Mouse (Mus musculus) MN1 (cell line): ENCODE measurements around the gene Carmil3.
A peak's percentile ranks its signal among the peaks of the same experiment; 100 is the strongest.

Experiments used
- DNase-seq: peaks from one replicate; pipeline ENCODE4 v3.0.0-alpha.2; 2016; ENCODE audit warnings: low spot score

Gene Carmil3

DNA sequence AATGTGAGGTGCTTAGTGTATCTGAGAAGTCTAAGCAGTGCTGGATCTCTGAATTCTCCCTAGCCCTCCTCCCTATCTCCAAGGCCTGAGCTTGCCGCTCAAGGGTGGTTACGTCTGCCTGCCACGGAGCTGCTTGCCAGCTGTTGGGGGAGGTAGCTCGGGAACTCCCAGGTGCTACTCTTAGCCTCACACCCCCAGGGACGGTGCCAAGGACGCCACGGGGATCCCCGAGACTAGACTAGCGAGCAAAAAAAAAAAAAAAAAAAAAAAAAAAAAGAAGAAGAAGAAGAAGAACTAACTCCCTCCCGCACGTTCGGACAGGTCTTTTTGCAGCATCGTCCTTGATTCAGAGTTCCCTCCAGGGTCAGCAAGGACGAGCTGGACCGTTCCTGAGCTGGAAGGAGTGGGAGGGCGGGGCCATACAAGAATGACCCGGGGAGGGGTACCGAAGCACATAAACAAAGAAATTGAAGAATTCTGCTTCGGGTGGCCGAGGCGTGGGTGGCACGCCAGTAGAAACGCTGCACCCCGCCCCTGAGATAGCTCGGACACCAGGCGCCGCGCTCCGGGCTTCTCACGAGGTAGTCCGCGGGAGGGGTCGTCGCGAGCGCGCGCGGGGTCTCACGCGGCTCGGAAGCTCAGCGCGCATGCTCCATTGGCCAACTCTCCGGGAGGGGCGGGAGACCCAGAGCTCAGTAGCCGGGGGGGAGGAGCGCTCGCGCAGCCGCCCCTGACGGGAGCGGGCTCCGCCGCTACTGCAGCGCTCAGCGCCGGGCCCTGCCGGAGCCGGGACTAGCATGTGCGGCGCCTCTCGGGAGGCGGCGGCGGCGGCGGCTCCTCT is at the start of gene Carmil3:
TSS of gene Carmil3 (plus strand) at position 291 of the 841 bp plus-strand sequence.
- peak; percentile 88 for DNase-seq

DNA sequence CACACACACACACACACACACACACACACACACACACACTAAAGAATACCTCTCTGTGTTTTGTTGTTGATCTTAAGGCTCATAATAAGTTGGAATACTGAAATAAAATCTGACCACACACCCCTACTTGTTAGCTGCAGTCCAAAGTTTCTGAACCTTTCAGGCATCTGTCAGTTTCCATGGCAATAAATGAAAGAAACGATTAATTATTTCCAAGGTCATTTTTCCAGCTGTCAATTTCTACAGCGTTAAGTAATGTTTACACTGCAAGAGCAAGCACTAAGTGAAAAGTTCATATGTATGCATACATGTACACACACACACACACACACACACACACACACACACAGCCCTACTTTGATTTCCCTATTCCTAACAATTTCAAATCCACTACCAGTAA is 32.8 kb upstream of the Carmil3 start:
- DNase-seq: no peak

DNA sequence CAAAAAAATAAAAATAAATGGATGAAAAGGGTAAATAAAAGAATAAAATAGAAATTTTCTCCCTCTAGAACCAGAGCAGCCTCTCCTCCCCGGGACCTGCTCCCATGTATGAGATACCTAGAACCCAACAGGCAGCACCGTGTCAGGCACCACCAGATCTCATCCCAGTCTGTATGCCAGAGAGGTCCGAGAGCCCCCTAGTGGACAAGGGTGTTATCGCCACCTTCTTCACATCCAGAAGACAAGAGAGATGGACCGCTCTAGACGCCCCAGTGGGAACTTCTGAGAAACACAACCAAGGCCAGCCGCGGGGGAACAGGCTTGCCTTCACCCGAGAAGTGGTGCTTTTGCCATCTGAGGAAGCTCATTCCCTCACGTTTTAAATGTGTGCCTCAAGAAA is 32.2 kb upstream of the Carmil3 start:
- peak; percentile 59 for DNase-seq

DNA sequence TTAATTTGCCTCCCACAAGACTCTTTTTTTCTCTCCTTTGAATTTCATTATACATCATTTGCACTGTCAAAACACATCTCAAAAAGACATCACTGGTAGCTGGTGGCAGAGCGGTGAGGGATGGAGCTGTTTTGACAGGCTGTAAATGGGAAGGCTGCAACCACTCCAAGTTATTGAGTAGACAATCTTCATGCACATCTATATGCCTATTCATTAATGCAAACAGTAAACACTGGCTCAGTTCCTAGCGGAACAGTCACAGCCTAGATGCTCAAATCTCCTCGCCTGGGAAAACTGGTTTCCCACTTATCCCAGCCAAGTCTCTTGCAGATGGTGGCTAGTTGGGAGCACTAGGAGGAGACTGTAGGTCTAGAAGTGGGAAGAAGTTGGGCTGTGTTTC is 31.7 kb upstream of the Carmil3 start:
- no peak for DNase-seq

DNA sequence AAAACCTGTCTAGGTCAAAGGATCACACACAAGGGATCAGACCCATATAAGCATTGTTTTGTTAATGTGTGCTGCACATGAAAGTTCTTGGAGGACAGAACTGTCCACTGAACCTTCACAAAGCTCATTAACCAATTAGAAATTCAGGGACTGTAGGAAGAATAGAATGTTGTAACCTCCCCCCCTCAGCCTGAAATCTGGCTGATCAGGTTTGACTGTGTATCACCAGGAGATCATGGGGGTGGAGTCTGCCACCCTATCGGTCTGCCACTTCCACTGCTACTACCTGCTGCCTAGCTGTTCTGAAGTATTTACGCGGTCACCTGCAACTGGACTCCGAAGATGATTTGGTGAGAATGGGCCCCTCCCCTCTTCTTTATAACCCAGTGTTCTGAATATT is 30.7 kb upstream of the Carmil3 start:
- DNase-seq: no peak

DNA sequence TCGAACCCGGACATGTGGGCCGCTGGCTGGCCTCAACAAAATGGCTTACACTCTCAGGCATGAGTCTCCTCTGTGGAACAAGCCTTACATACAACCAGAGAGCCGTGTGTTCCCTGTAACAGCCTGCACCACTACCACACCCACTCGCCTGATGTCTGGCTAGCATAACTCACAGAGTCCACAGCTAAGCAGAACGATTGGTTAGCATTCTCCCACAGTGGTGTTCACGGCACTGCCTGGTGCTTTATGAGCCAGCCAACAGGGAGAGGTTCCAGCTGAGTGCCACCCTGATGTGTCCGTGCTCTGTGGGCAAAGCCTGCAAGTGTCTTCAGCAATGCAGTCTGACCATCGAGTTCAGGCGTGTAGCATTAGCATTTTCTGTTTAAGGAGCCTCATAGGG is 30.2 kb upstream of the Carmil3 start:
- no peak for DNase-seq

DNA sequence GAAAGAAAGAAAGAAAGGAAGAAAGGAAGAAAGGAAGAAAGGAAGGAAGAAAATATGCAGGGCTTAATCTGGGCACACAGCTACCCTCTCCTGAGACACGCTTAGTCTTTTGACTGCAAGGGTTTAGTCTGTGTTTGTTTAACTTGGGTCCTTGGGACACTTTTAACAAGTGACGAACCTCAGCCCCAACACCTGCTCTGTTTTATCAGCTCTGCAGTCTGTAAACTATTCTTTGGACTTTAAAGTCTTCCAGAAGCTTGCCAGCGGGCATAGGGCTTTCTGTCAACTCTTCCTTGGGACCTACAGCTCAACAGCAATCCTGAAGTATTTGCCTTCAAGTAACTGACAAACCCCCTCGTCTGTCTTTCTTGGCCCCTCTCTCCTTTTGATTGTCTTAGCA is 28.7 kb upstream of the Carmil3 start:
- no peak for DNase-seq

DNA sequence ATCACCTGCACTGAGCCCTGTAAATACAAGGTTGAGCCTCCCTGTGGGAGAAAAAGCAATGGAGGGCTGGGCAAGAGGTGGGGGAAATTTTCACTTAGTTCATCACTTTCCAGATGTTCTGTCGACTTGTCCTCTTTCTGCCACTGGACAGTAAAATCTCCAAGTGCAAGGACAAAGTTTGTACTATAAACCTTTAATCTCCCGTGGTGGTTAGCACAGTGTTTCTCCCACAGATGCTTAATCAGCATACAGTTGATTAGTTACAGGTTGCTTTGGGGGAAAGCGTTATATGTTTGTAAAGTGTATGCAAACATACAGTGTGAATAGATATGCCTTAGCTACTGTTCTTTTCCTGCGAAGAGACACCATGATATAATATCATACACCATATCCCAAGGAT is 24.0 kb upstream of the Carmil3 start:
- DNase-seq: no peak

DNA sequence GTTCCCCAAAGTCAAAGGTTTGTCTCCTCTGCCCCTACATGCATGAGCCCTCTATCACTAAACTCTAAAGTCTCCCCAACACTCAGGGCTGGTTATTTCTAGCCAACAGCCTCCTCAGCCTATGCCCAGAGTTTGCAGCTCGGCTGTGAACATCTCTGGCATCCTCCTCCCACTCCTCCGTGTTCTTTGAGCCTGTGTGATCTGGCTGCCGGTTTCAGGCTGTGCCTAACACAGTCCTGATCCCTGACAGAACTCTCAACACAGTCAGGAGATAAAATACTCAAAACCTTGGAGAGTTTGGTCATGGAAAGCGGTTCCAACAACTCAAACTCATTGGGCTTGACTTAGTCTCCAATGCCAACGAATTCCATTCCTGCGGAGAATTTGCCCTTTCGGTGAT is 23.3 kb upstream of the Carmil3 start:
- DNase-seq: no peak

DNA sequence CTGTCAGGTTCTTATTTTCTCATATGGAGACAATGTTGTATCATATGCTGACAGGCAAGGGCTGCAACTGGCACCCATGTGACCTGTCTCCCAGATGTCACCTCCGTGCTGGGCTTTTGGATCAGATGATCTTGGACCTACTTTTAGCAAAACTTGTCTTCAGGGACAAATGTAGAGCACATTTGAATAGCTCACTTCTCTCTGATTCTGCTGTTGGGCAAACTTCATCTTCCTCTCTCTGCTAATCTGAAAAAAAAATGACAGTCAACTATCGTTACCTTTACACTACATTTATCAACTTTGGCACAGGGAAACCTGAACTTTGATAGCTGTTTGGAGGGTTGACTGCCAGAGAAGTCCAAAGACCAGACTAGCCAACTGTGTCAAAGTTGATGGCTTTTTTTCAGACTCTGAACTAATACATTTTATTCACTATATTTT is 22.1 kb upstream of the Carmil3 start:
- no peak for DNase-seq

DNA sequence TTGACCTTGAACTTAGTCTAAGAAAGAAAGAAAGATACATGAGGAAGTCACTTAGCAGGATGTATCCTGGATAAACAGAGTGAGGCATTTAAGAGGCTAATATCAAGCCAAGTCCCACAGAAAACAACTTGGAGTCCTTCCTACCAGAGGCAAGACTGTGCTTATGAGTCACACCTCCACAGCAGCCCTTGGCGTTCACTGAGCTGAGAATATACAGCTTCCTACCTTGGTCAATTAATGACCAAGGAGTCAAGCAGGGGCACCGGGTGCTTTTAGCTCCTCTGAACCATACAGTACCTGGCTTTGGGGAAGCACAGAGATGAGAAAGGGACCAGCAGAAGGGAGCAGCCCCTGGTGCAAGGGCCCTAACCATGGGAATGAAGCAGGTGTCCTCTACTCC is 21.4 kb upstream of the Carmil3 start:
- no peak for DNase-seq

DNA sequence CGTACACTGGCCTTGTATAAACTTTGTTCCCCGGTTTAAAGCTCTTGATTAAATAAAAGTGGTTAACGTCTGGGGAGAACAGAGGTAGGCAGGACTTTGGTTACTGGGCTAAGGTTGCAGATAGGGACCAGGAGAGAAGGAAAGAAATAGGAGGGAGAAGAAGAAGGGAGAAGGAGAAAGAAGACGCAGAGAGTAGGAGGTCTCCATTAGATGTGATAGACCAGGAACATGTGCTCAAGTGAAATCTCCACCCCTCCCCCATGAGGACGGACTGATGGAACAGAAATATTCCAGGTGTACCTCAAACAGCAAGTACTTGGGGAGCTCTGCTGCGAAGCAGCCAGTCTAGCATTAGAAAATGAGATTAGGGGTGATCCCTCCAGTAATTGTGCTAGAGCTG is 20.6 kb upstream of the Carmil3 start:
- no peak for DNase-seq

DNA sequence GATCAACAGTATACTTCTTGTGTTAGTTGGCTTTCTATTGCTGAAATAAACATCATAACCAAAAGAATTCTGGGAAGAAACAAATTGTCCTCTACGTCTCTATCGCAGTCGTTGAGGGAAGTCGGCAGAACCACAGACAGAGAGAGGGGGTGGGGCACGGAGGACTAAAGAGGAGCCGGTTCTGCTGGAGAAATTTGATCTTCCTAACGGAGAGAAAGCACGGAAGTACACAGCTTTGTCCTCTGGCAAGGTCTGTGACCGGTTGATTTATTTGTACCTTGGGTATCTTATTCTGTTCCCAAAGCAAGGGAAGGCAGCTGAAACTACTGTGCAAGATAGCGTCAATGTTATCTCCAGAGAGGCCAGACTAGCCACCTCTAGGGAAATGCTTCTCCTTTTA is 19.6 kb upstream of the Carmil3 start:
- no peak for DNase-seq

DNA sequence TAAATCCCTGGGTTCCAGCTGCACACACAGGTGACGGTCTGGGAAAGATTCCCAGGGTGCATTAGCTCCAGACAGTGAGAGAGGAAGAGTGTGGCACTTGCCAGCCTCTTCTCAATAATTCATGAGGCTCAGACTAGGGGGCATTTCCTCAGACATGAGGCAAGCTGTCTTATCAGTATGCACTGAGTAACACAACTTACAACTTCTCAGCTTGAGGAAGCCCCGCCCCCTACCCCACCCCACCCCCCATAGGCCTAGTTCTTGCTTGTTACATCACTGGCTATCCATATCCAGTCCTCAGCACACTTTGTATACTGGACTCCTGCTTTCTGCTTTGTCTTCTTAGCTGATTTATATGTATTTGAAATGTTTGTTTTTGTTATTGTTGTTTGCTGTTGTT is 14.8 kb upstream of the Carmil3 start:
- no peak for DNase-seq

DNA sequence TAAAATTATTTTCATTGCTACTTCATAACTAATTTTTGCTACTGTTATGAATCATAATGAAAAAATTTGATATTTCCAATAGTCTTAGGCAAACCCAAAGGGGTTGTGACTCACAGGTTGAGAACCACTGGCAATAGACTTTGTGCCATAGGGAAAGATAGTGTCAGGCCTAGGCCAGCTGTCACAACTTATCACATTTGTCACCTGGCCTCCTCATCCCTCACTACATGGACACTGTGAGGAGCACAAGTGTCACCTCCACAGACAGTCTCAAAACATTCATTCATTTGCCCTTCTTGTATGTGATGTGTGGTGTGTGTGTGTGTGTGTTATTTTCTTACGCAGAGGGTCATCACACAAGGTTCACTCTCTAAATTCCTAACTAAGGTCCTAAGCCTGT is 13.0 kb upstream of the Carmil3 start:
- no peak for DNase-seq

DNA sequence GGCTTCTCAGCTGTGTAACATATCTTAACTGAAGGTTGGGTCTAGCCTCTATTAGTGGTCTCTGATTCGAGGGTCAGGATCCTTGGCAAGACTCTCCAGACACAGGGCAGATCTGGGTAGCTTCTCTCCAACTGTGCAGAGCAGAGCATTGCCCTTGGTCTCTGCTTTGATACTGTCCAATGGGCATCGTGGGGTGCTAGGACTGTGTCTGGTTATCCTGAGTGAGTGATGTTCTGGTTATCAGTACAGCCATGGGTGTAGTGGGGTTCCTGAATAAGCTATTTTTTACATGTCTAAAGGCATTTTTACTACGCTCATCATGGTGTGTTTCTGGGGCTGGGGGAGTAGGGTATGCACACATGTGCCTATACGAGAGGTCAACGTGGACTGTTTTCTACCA is 12.6 kb upstream of the Carmil3 start:
- no peak for DNase-seq

DNA sequence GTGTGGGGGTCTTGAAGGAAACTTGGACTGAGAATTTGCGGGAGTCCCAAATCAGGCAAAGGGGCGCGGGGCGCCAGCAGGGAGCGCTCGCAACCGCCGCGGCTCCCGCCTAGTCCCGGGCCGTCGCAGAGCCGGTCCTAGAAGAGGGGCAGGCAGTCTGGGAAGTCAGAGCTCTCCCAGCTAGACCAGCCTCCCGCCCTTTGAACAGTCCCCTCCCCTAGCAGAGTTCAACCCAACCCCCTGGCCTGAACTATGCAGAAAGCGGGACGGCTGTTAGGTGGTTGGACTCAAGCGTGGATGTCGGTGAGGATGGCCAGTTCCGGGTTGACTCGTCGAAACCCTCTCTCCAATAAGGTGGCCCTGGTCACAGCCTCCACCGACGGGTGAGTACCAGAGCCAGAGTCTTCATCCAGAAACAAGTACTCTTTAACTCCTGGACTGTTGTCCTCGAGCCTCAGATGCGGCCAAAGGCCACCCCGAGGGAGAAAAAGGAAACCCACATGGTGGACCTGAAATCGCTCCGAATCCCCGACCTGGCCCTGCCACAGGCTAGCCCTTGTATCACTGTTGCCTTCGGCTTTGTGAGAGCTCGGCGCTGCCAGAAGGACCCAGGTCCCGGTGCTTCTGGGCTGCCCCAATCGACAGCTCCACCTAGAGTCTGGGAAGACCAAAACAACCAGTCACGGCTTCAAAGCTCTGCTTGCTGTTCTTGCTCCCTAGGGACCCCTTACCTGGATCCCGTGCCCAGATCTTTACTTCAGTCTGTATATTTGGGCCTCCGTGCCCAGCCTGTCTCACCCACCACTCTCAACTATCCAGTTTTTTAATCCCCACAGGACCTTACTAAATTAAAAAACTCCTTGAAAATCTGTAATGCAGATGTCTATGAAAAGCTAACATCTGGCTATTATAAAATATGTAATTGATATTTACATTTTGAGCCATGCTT is 11.5 kb upstream of the Carmil3 start, which contains the start of gene Dhrs4:
TSS of gene Dhrs4 (plus strand) at position 108 of the 949 bp plus-strand sequence.
- peak; percentile 88 for DNase-seq

DNA sequence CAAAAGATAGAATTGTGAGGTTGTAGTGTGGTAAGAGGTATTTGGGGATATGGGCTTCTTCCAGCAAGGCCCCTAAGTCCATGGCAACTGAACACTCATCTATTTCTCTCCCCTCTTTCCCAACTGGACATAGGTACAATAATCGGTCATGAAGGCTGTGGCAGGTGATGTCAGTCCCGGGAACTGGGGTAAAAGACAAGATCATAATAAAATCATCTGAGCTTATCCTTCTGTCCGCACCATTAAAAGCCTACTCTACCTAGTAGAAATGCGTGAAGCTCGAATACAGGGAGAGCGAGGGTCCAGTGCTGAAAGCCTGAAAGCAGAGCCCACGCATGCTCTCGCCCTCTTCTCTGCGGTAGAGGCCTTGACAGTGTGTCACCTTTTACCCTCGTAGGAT is 10.8 kb upstream of the Carmil3 start:
- no peak for DNase-seq

DNA sequence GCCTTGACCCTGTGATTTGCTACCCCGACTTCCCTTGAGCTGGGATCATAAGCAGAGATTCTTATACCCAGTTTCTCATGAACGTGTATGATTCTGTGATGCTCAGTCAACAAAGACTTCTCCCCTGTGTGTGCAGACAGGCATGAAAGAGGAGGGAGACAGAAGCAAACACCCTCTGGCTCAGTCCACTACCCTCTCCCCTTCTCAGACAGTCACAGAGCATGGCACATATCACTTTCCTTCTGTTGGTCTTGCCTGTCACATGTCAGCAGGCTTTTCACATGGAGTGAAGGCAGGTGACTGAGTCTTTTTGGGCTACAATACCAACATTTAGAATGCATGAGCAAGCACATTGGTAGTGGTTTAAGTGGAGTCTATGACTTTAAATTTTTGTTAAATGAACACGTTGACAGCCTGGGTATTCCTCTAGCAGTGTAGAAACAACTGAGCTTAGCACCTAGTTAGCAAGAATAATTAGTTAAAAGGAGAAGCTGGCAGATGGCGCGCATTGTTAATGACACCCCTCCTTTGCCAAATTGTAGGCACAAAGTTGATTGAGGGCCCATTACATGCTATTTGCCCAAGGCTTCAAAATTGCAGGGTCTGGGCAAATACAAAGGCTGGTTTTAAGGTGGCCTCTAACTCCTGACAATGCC is 5.9 kb upstream of the Carmil3 start:
- no peak for DNase-seq

DNA sequence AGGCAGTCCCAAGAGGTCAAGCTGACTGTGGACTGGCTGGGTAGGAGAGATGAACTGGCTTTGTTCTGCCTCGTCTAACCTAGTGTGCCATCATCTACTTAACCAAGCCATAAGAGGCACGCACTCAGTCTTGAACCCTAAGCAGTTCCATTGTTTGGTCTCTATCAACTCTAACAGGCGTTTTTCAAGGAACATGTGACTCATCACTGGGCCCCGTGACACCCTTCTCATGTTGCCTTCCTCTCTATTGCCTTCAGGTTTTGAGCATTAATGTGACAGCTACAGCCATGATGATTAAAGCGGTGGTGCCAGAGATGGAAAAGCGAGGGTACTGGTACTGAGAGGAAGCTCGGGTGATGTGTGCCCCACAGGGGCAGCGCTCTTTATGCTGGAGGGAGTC is 3.6 kb upstream of the Carmil3 start:
- no peak for DNase-seq

DNA sequence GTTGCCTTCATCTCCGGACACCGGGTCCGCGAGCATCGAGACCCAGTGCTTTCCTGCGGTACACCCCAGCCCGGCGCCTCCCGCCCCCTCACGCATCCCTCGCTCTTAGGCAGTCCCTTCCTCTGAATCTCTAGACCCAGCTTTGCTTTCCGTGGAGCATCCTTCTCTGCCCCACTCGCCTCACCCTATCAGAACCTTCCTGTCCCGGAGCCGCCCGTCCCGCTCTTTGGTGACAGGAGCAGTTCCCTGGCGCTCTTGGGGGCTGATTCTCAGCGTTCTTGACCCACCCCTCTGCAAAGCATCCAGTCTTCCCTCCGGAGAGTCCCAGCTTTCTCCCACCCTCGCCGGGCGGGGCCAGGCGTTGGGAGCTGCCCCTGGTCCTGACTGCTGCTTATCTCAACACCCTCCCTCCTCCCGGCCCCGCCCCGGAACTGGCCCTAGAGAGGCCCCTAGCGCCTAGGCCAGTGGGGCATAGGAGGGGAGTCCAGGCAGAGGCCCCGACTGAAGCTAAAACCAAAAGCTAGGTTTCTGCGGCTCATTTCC is 911 bp downstream of the Carmil3 start:
- DNase-seq: peak; percentile 54

DNA sequence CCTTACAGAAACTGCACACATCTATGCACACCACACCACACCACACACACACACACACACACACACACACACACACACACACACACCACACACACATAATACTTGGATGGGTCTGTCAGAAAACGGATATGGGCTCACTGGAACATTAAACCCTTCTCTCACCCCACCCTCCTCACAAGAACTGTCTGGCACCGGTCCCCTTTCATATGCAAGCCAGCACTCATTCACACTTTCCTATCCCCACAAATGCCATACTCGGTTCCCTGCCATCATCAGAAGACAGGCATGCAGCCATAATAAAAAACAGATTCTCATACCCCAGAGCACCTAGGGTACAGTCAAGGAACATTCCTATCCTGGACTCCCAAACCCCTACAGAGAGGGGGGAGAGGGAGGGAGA is 1.7 kb downstream of the Carmil3 start:
- DNase-seq: no peak
